Mouse (Mus musculus): ENCODE data around the gene Liph. TPM values are rescaled to one million over a fixed set of nuclear protein-coding genes. Genes with fewer than 3 reads are reported as not detected.
"Not testable (repeated sequence)": the region's sequence is repeated elsewhere in the genome, so short reads cannot be mapped to it uniquely, and the experiment has no call there.

Liph gene
- polyA plus RNA-seq, 1 experiment from 2014 or later, result 0.96 TPM

GRCm38 (mm10) chr16:21971446-21971845 is 24.0 kb downstream of the Liph start:
- Histone ChIP-seq H3K9ac (no peak overlapping the region), H3K9me3 (no peaks in the 10 kb centered on the region), H3K4me2 (no peak overlapping the region), H3K4me3 (no peak overlapping the region), H3K36me3 (no peaks in the 10 kb centered on the region), H3K27ac (no peak overlapping the region), H3K4me1 (peaks cover 6% of the 10 kb centered on the region), H3K27me3 (peaks cover 13% of the 10 kb centered on the region)
- no peak for ATAC-seq (ENCODE audit: insufficient number of reproducible peaks, insufficient read depth, low FRiP score, low TSS enrichment, low read depth)
- 29% methylated on average over 4 of the region's 4 CpGs for WGBS

DNA sequence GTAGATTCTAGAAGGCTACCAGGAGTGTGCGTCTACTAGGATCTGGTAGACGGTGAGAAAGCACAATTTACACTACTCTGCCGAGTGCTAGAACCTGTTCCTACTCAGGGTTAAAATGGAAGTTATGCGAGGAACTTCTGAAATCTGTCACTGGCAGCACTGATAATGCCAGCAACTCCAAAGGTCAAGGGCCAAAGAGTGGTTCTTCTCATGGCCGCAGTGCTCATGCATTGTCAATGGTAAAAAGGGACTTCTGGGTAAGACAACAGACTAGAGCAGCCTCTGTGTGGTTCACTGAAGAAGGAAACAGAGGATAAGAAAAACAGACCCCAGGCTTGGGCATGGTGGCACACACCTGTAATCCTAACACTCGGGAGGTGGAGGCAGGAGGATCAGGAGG is 24.9 kb downstream of the Liph start:
- H3K4me2 ChIP-seq, result no peak overlapping the region
- no peaks in the 10 kb centered on the region for H3K9me3 ChIP-seq
- H3K36me3 ChIP-seq, result no peaks in the 10 kb centered on the region
- H3K9ac ChIP-seq, result no peak overlapping the region
- peaks cover 5% of the 10 kb centered on the region for H3K27me3 ChIP-seq
- H3K27ac ChIP-seq, result no peak overlapping the region
- no peaks in the 10 kb centered on the region for H3K4me1 ChIP-seq
- 85% methylated on average over 6 of the region's 6 CpGs for WGBS
- no peak overlapping the region for H3K4me3 ChIP-seq
- ATAC-seq (ENCODE audit: insufficient number of reproducible peaks, insufficient read depth, low FRiP score, low TSS enrichment, low read depth), result no peak

GRCm38 (mm10) chr16:21969874-21970273 is 25.6 kb downstream of the Liph start:
- no peaks in the 10 kb centered on the region for H3K9me3 ChIP-seq
- no peak overlapping the region for H3K9ac ChIP-seq
- no peaks in the 10 kb centered on the region for H3K36me3 ChIP-seq
- H3K27me3 ChIP-seq, result no peaks in the 10 kb centered on the region
- ATAC-seq (ENCODE audit: insufficient number of reproducible peaks, insufficient read depth, low FRiP score, low TSS enrichment, low read depth), result 0 out of 2 replicates have a peak, but pooled peaks have one; percentile 37
- H3K27ac ChIP-seq, result no peak overlapping the region
- no peak overlapping the region for H3K4me3 ChIP-seq
- 67% methylated on average over 5 of the region's 5 CpGs for WGBS
- no peak overlapping the region for H3K4me2 ChIP-seq
- H3K4me1 ChIP-seq, result no peaks in the 10 kb centered on the region

DNA sequence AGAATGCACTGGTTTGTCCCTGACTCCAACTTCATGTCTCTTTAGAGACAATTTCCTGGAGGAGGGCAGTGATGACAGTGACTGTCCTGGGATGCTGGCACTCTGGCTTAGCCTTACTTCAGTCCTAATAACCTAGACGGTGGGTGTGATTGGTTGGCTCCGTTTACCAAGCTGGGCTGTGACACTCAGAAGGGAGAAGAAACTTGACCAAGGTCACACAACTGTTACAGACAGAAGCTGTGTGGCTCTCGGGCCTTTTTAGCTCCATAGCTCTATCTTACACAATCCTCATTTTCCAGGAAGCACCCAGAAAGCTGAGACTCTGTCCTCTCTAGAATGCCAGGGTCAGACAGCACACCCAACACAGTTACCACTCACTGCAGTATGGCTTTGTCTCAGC is 29.9 kb downstream of the Liph start:
- no peak overlapping the region for H3K4me3 ChIP-seq
- H3K4me1 ChIP-seq, result no peaks in the 10 kb centered on the region
- no peak for ATAC-seq (ENCODE audit: insufficient number of reproducible peaks, insufficient read depth, low FRiP score, low TSS enrichment, low read depth)
- H3K9ac ChIP-seq, result no peak overlapping the region
- H3K9me3 ChIP-seq, result no peaks in the 10 kb centered on the region
- 81% methylated on average over 3 of the region's 3 CpGs for WGBS
- no peak overlapping the region for H3K4me2 ChIP-seq
- no peaks in the 10 kb centered on the region for H3K36me3 ChIP-seq
- H3K27me3 ChIP-seq, result no peaks in the 10 kb centered on the region
- no peak overlapping the region for H3K27ac ChIP-seq

GRCm38 (mm10) chr16:21955591-21955990 is 39.9 kb downstream of the Liph start:
- Histone ChIP-seq H3K4me1 (no peaks in the 10 kb centered on the region; the same call in 1 of the 2 replicates), H3K27me3 (no peaks in the 10 kb centered on the region), H3K27ac (no peak overlapping the region), H3K4me3 (no peak overlapping the region), H3K9ac (no peak overlapping the region), H3K36me3 (no peaks in the 10 kb centered on the region), H3K4me2 (no peak overlapping the region), H3K9me3 (no peaks in the 10 kb centered on the region)
- no peak for ATAC-seq (ENCODE audit: insufficient number of reproducible peaks, insufficient read depth, low FRiP score, low TSS enrichment, low read depth)
- WGBS, result 71% methylated on average over 12 of the region's 12 CpGs

GRCm38 (mm10) chr16:21946761-21947715 is 48.4 kb downstream of the Liph start, which contains the start of gene Tmem41a:
Gene Tmem41a, minus strand, starts transcription at chr16:21947552.
- H3K9me3 ChIP-seq, result no peaks in the 10 kb centered on the region
- ATAC-seq (ENCODE audit: insufficient number of reproducible peaks, insufficient read depth, low FRiP score, low TSS enrichment, low read depth), result peak; percentile 90
- H3K27me3 ChIP-seq, result no peaks in the 10 kb centered on the region
- H3K27ac ChIP-seq, result 0 out of 2 replicates have a peak within 1 kb of the TSS, but pooled peaks have one; percentile 56
- H3K4me2 ChIP-seq, result peak within 1 kb of the TSS; percentile 79
- H3K36me3 ChIP-seq, result 0 out of 2 replicates have a peak, but pooled peaks cover 3% of the 10 kb centered on the region
- H3K9ac ChIP-seq, result peak within 1 kb of the TSS; percentile 84
- peaks cover 13% of the 10 kb centered on the region for H3K4me1 ChIP-seq
- peak within 1 kb of the TSS; percentile 77 for H3K4me3 ChIP-seq
- WGBS, result 2% methylated on average over 57 of the region's 63 CpGs

- Histone ChIP-seq H3K27ac (no peak overlapping the region), H3K9ac (no peak overlapping the region), H3K4me1 (no peaks in the 10 kb centered on the region; the same call in 1 of the 2 replicates), H3K36me3 (peaks cover 38% of the 10 kb centered on the region), H3K4me2 (no peak overlapping the region), H3K4me3 (no peak overlapping the region), H3K9me3 (no peaks in the 10 kb centered on the region), H3K27me3 (no peaks in the 10 kb centered on the region)
- no peak for ATAC-seq (ENCODE audit: insufficient number of reproducible peaks, insufficient read depth, low FRiP score, low TSS enrichment, low read depth)
- 49% methylated on average over 13 of the region's 13 CpGs for WGBS
Measured at GRCm38 (mm10) chr16:21928471-21928870, 67.0 kb downstream of the Liph start.

- no peak overlapping the region for H3K9ac ChIP-seq
- H3K36me3 ChIP-seq, result peaks cover 18% of the 10 kb centered on the region
- no peaks in the 10 kb centered on the region for H3K27me3 ChIP-seq
- H3K4me2 ChIP-seq, result no peak overlapping the region
- no peak for ATAC-seq (ENCODE audit: insufficient number of reproducible peaks, insufficient read depth, low FRiP score, low TSS enrichment, low read depth)
- H3K4me3 ChIP-seq, result no peak overlapping the region
- H3K9me3 ChIP-seq, result no peaks in the 10 kb centered on the region
- 73% methylated on average over 7 of the region's 7 CpGs for WGBS
- H3K27ac ChIP-seq, result no peak overlapping the region
- H3K4me1 ChIP-seq, result 0 out of 2 replicates have a peak, but pooled peaks cover 4% of the 10 kb centered on the region
Measured at GRCm38 (mm10) chr16:21916681-21917080, 78.8 kb downstream of the Liph start.

- Histone ChIP-seq H3K4me3 (no peak overlapping the region), H3K36me3 (peaks cover 20% of the 10 kb centered on the region), H3K9me3 (no peaks in the 10 kb centered on the region), H3K4me2 (no peak overlapping the region), H3K27me3 (no peaks in the 10 kb centered on the region), H3K27ac (no peak overlapping the region), H3K9ac (no peak overlapping the region), H3K4me1 (0 out of 2 replicates have a peak, but pooled peaks cover 4% of the 10 kb centered on the region)
- 91% methylated on average over 6 of the region's 6 CpGs for WGBS
- ATAC-seq (ENCODE audit: insufficient number of reproducible peaks, insufficient read depth, low FRiP score, low TSS enrichment, low read depth), result no peak
Measured at GRCm38 (mm10) chr16:21913347-21913746, 82.1 kb downstream of the Liph start.

- not testable (repeated sequence) for ATAC-seq (ENCODE audit: insufficient number of reproducible peaks, insufficient read depth, low FRiP score, low TSS enrichment, low read depth); H3K4me2 ChIP-seq; H3K4me1 ChIP-seq; H3K9me3 ChIP-seq; H3K27me3 ChIP-seq; H3K4me3 ChIP-seq; H3K27ac ChIP-seq; H3K9ac ChIP-seq
- H3K36me3 ChIP-seq, result peaks cover 22% of the 10 kb centered on the region
- 40% methylated on average over 6 of the region's 8 CpGs for WGBS
Measured at GRCm38 (mm10) chr16:21908906-21909305, 86.6 kb downstream of the Liph start.

DNA sequence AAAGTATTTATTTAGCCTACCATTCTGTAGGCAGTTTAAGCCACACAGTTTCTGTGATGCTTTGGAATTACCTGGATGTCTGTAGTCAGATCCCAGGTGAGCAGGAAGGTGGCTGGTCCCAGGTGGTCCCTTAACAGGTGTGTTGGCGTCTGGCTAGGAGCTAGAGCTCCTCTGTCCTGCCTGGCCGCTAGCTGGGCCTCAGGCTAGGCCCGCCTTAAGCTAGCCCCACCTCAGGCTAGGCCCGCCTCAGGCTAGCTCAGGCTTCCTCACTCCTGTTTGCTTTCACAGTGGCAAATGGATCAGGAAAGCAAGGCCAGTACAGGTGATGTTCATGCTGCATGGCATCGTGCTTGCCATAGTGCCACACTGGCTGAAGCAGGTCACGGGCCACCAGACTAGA is 88.6 kb downstream of the Liph start:
- Histone ChIP-seq H3K4me3 (no peak overlapping the region), H3K4me1 (no peaks in the 10 kb centered on the region), H3K36me3 (peaks cover 22% of the 10 kb centered on the region), H3K27ac (no peak overlapping the region), H3K27me3 (no peaks in the 10 kb centered on the region), H3K9ac (no peak overlapping the region), H3K4me2 (no peak overlapping the region), H3K9me3 (no peaks in the 10 kb centered on the region)
- ATAC-seq (ENCODE audit: insufficient number of reproducible peaks, insufficient read depth, low FRiP score, low TSS enrichment, low read depth), result no peak
- WGBS, result 83% methylated on average over 6 of the region's 6 CpGs

- H3K27ac ChIP-seq, result no peak overlapping the region
- ATAC-seq (ENCODE audit: insufficient number of reproducible peaks, insufficient read depth, low FRiP score, low TSS enrichment, low read depth), result no peak
Measured at GRCm38 (mm10) chr16:21905996-21906395, 89.5 kb downstream of the Liph start.

More at GRCm38 (mm10) chr16:21905996-21906395, 89.5 kb downstream of the Liph start:
- Histone ChIP-seq H3K9me3 (no peaks in the 10 kb centered on the region), H3K4me3 (no peak overlapping the region), H3K4me1 (no peaks in the 10 kb centered on the region), H3K9ac (no peak overlapping the region), H3K4me2 (no peak overlapping the region), H3K36me3 (peaks cover 21% of the 10 kb centered on the region), H3K27me3 (no peaks in the 10 kb centered on the region)
- whole genome bisulfite sequencing, result 88% methylated on average over 7 of the region's 7 CpGs
